Mouse (Mus musculus): ENCODE data around the gene Abcg4. TPM values are rescaled to one million over a fixed set of nuclear protein-coding genes. Genes with fewer than 3 reads are reported as not detected.
A peak's percentile ranks its signal among the peaks of the same experiment; 100 is the strongest.
"Not testable (repeated sequence)": the region's sequence is repeated elsewhere in the genome, so short reads cannot be mapped to it uniquely, and the experiment has no call there.

Abcg4 gene
- 10 to 100 TPM; 57.0 to 65.5 (median 58.8) TPM for total RNA-seq (2022)

- DNase-seq (ENCODE audit: low spot score in 2 of 2): peak in 1 of 2 experiments; percentile 47
These were observed at the start of gene Abcg4 for GRCm38 (mm10) chr9:44288076-44288958. Gene Abcg4, minus strand, starts transcription at chr9:44288615.

GRCm38 (mm10) chr9:44337436-44338169 is 49.2 kb upstream of the Abcg4 start:
- DNase-seq (ENCODE audit: low spot score in 2 of 2): no peak

- no peak for DNase-seq (ENCODE audit: low spot score in 2 of 2)
These were observed 48.5 kb upstream of the Abcg4 start for GRCm38 (mm10) chr9:44336964-44337363.

- DNase-seq (ENCODE audit: low spot score in 2 of 2): not testable (repeated sequence)
These were observed 48.1 kb upstream of the Abcg4 start for GRCm38 (mm10) chr9:44336513-44336912.

GRCm38 (mm10) chr9:44336093-44336406 is 47.6 kb upstream of the Abcg4 start:
- no peak for DNase-seq (ENCODE audit: low spot score in 2 of 2)

- DNase-seq (ENCODE audit: low spot score in 2 of 2): no peak
These were observed 47.1 kb upstream of the Abcg4 start for GRCm38 (mm10) chr9:44335331-44336092.

GRCm38 (mm10) chr9:44334396-44335330 is 46.2 kb upstream of the Abcg4 start, which contains the start of gene H2afx:
Gene H2afx, plus strand, starts transcription at chr9:44334694.
- DNase-seq (ENCODE audit: low spot score in 2 of 2): peak; percentile 99

GRCm38 (mm10) chr9:44332918-44333638 is 44.7 kb upstream of the Abcg4 start:
- no peak for DNase-seq (ENCODE audit: low spot score in 2 of 2)

- no peak for DNase-seq (ENCODE audit: low spot score in 2 of 2)
These were observed 42.3 kb upstream of the Abcg4 start for GRCm38 (mm10) chr9:44330736-44331135.

GRCm38 (mm10) chr9:44327926-44328325 is 39.5 kb upstream of the Abcg4 start:
- no peak for DNase-seq (ENCODE audit: low spot score in 2 of 2)

- DNase-seq (ENCODE audit: low spot score in 2 of 2): no peak
These were observed 38.8 kb upstream of the Abcg4 start for GRCm38 (mm10) chr9:44327064-44327711.

- peak; percentile 78 to 82 for DNase-seq (ENCODE audit: low spot score in 2 of 2)
These were observed 38.1 kb upstream of the Abcg4 start for GRCm38 (mm10) chr9:44326371-44327063.

- DNase-seq (ENCODE audit: low spot score in 2 of 2): no peak
These were observed 37.5 kb upstream of the Abcg4 start, which contains the start of gene Dpagt1 for GRCm38 (mm10) chr9:44325768-44326370. Gene Dpagt1, plus strand, starts transcription at chr9:44326019.

- not testable (repeated sequence) for DNase-seq (ENCODE audit: low spot score in 2 of 2)
These were observed 36.8 kb upstream of the Abcg4 start for GRCm38 (mm10) chr9:44325032-44325767.

- DNase-seq (ENCODE audit: low spot score in 2 of 2): no peak
These were observed 35.7 kb upstream of the Abcg4 start for GRCm38 (mm10) chr9:44324147-44324546.

- DNase-seq (ENCODE audit: low spot score in 2 of 2): not testable (repeated sequence)
These were observed 35.2 kb upstream of the Abcg4 start for GRCm38 (mm10) chr9:44323656-44324055.

GRCm38 (mm10) chr9:44320799-44321133 is 32.4 kb upstream of the Abcg4 start:
- DNase-seq (ENCODE audit: low spot score in 2 of 2): peak in 1 of 2 experiments; percentile 55

Measured in left cerebral cortex, adult 8-10 months (tissue).